Mouse (Mus musculus) midbrain, embryonic 14.5 days (tissue): ENCODE measurements around the gene S100b. TPM values are rescaled to one million over a fixed set of nuclear protein-coding genes. Genes with fewer than 3 reads are reported as not detected.

Experiments used
- ATAC-seq: fragments of 200-750 bp; cut with Nextera tagmentation; 2 replicates; pipeline ENCODE4 v1.8.0; 2017; ENCODE audit warnings: moderate number of reproducible peaks, moderate library complexity; ENCODE audit not compliant: low FRiP score, low TSS enrichment
- DNase-seq: peaks from one replicate; pipeline ENCODE4 v3.0.0-alpha.2; 2015
- H3K27ac ChIP-seq: fragments of 300-500 bp; sonication (generic); replicated peaks from 2 replicates; pipeline ENCODE4 v1.5.1; 2014; ENCODE audit warnings: mild to moderate bottlenecking, low read depth, low read length, moderate library complexity
- H3K27me3 ChIP-seq: fragments of 300-500 bp; sonication (generic); 2 replicates; pipeline ENCODE4 v1.6.1; 2014; ENCODE audit warnings: low read length, control low read depth, mixed read lengths; ENCODE audit not compliant: control insufficient read depth, insufficient read depth
- H3K36me3 ChIP-seq: fragments of 300-500 bp; sonication (generic); 2 replicates; pipeline ENCODE4 v1.6.1; 2014; ENCODE audit warnings: low read length, control low read depth; ENCODE audit not compliant: control insufficient read depth, insufficient read depth
- H3K4me1 ChIP-seq: fragments of 300-500 bp; sonication (generic); 2 replicates; pipeline ENCODE4 v1.6.1; 2014; ENCODE audit warnings: mild to moderate bottlenecking, antibody characterized with exemption, low read length, control low read depth; ENCODE audit not compliant: control insufficient read depth, insufficient read depth
- H3K4me2 ChIP-seq: fragments of 300-500 bp; sonication (generic); 2 replicates; pipeline ENCODE4 v1.6.1; 2014; ENCODE audit warnings: mild to moderate bottlenecking, low read length, moderate library complexity
- H3K4me3 ChIP-seq: fragments of 300-500 bp; sonication (generic); replicated peaks from 2 replicates; pipeline ENCODE4 v1.5.1; 2014; ENCODE audit warnings: low read depth, low read length
- H3K9ac ChIP-seq: fragments of 300-500 bp; sonication (generic); replicated peaks from 2 replicates; pipeline ENCODE4 v1.6.1; 2014; ENCODE audit warnings: mild to moderate bottlenecking, low read length, moderate library complexity
- H3K9me3 ChIP-seq: fragments of 300-500 bp; sonication (generic); 2 replicates; pipeline ENCODE4 v1.6.1; 2016; ENCODE audit warnings: low read length, control low read depth, mixed read lengths; ENCODE audit not compliant: control insufficient read depth
- WGBS: fragments of 180-500 bp; shearing (Covaris S2); extraction: QIAGEN DNeasy Blood & Tissue Kit; methylation state at CpG from one replicate; pipeline ENCODE4 v1.1.7; 2014; 5-methylcytosine and 5-hydroxymethylcytosine counted together
- polyA plus RNA-seq: library from polyadenylated mRNA; unstranded; fragments of >200 nt; fragmentation: Nextera tagmentation; extraction: Ambion mirVana; gene quantifications from 2 replicates; pipeline ENCODE4 v1.2.1, GENCODE M21; 2014

The S100b gene
- polyA plus RNA-seq, 1 experiment from 2014 or later = 1.1 TPM

DNA sequence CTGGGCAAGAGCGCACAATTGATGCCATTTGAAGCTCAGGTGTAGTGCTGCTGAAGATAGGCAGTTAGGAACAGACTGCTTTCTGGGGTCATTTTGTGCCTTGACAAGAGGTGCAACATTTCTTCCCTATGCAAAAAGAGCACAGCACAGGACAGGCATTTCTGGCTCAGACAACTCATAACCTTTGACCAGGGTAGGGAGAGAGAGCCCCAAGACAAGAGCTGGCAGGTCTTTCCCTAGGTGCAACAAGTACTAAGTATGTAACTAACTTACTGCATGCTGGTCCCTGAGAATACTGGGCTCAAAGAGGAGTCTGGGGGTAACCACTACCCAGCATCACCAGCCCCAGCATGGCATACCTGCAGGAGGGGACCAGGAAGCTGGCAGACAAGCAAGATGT is 574 bp upstream of the S100b start:
- H3K9ac ChIP-seq = no peak overlapping the region
- no peaks in the 10 kb centered on the region for H3K9me3 ChIP-seq
- H3K4me3 ChIP-seq = no peak overlapping the region
- no peak for DNase-seq
- no peaks in the 10 kb centered on the region for H3K27me3 ChIP-seq
- WGBS = 100% methylated on average over 1 of the region's 1 CpGs
- H3K4me1 ChIP-seq = no peaks in the 10 kb centered on the region
- no peak overlapping the region for H3K4me2 ChIP-seq
- no peaks in the 10 kb centered on the region for H3K36me3 ChIP-seq
- no peak overlapping the region for H3K27ac ChIP-seq
- no peak for ATAC-seq

DNA sequence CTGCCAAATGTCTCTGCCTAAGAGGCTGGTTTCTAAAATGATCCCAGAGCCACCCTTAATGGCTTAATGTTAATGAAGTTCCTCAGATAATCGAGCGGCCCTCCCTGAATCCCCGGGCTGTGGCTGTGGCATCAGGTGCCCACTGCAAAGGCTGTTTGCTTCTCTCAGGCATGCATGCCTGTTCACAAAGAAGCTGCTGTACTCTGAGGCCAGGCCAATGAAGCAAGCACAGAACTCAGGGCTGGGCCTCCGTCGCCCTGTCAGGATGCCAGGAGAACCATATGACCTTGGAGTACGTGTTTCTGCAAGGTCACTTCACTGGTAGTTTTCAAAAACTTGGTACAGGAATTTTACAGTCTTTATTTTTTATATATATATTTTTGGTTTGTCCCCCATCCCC is 2.0 kb downstream of the S100b start:
- 65% methylated on average over 6 of the region's 6 CpGs for WGBS
- Histone ChIP-seq H3K4me1 (no peaks in the 10 kb centered on the region), H3K36me3 (no peaks in the 10 kb centered on the region), H3K9ac (no peak overlapping the region), H3K27ac (no peak overlapping the region), H3K4me3 (no peak overlapping the region), H3K27me3 (no peaks in the 10 kb centered on the region), H3K4me2 (no peak overlapping the region), H3K9me3 (no peaks in the 10 kb centered on the region)
- ATAC-seq = no peak
- no peak for DNase-seq

DNA sequence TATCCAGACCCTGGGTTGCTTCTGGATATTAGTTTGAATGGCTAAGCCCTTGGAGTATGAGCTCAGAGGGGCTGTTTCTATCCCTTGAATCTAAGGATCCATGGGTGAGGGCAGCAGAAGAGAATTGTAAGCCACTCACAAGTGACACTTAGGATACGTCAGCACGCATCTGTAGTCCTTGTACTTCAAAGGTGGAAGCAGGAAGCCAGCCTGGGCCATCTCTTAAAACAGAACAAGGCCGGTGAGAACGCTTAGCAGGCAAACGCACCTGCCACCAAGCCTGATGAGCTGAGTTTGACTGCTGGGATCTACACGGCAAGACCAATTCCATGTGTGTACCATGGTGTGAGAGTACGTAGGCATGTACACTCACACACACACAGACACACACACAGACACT is 3.6 kb downstream of the S100b start:
- Histone ChIP-seq H3K4me1 (no peaks in the 10 kb centered on the region), H3K27ac (no peak overlapping the region), H3K9ac (no peak overlapping the region), H3K4me2 (no peak overlapping the region), H3K36me3 (peaks cover 3% of the 10 kb centered on the region; the same call in 1 of the 2 replicates), H3K4me3 (no peak overlapping the region), H3K9me3 (no peaks in the 10 kb centered on the region), H3K27me3 (no peaks in the 10 kb centered on the region)
- ATAC-seq = no peak
- 97% methylated on average over 7 of the region's 7 CpGs for WGBS
- no peak for DNase-seq

DNA sequence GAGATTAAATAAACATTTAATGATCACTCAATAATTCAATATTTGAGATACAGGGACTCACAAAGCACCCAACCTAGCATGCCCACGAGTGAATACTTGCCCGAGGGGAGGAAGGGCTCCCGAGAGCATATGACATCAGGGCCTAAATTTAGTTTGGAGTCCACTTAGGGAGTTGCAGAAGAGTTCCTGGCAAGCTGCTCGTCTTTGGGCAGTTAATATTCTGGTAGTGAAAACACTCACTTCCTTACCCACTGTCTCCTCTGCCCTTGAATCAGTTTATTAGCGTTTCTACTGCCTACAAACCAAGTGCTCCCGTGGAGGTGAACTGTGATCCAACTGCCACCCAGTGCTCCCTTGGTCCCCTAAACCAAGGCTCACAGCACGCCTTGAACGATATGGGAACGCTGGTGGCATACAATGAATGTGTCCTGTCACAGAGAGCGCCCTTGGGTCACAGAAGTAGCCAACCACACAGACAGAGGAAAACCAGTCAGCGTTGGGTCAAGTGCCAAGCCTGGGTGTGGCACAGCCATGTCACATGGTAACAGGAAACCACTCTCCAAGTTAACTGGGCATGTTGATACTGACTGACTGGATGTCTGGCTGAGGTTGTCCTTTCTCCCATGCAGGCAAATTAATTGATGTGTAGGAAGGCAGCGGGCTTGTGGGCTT is 4.2 kb downstream of the S100b start:
- Histone ChIP-seq H3K9ac (no peak overlapping the region), H3K27me3 (no peaks in the 10 kb centered on the region), H3K9me3 (no peaks in the 10 kb centered on the region), H3K36me3 (peaks cover 7% of the 10 kb centered on the region; the same call in 1 of the 2 replicates), H3K27ac (no peak overlapping the region), H3K4me1 (no peaks in the 10 kb centered on the region), H3K4me2 (no peak overlapping the region), H3K4me3 (no peak overlapping the region)
- DNase-seq (no peak), ATAC-seq (no peak)
- 88% methylated on average over 12 of the region's 12 CpGs for WGBS

DNA sequence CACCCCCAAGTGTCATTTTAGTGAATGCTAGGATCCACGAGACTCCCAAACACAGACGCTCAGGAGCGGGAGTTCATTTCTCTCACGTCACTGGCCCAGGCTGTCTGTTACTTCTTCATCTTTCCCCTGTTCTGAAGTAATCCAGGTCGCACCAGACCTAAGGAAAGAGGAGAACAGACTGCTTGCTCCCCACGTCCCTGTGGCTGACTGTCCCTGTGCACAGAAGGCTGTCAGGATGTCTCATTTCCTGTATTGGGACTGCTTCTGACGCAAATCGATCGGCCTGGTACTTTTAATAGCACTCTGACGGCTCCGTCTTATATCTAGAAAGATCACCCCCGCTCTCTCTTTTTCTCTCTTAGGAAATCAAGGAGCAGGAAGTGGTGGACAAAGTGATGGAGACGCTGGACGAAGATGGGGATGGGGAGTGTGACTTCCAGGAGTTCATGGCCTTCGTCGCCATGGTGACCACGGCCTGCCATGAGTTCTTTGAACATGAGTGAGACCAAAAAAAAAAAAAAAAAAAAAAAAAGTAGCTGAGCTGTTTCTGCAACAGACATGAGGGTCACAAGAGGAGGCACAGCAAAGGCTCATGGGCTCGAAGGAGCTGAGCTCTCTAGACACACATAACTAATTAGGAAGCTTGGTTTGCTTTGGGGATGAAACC is 6.0 kb downstream of the S100b start:
- Histone ChIP-seq H3K4me1 (no peaks in the 10 kb centered on the region), H3K27ac (no peak overlapping the region), H3K4me2 (no peak overlapping the region), H3K36me3 (peaks cover 17% of the 10 kb centered on the region), H3K27me3 (no peaks in the 10 kb centered on the region), H3K4me3 (no peak overlapping the region), H3K9ac (no peak overlapping the region), H3K9me3 (no peaks in the 10 kb centered on the region)
- ATAC-seq = no peak
- DNase-seq = peak; percentile 21
- 73% methylated on average over 18 of the region's 18 CpGs for WGBS

DNA sequence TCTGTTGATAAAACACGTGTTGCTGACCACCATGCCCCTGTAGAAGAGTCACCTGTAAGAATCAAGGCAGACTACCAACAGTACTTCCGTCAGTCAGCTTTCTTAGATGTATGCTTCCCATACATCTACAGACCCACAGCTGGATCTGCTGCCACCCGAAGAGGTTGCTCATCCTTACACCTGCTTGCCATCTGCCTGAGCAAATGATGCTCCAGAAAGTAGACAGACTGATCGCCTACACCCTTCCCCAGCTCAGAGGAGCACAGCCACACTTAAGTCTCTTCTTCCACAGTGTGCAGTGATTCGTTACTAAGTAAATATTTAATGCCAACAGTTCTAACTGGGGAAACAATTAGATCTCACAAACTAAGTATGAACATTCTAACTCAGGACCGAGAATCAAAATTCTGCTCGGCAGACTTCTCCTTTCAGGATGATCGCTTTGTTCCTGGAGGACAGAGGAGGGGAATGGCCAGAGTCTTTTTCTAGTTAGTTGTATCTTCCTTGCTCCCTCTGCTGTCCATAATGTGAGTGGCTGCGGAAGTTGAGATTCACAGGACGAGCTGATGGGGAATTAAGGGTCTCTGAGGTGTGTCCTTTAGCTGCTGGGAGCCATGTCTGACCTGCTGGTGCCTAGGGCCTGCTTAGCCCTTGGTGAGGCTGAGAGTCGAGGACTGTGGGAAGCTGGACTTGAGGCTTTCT is 6.9 kb downstream of the S100b start:
- Histone ChIP-seq H3K4me3 (no peak overlapping the region), H3K9me3 (no peaks in the 10 kb centered on the region), H3K36me3 (peaks cover 25% of the 10 kb centered on the region), H3K4me1 (no peaks in the 10 kb centered on the region), H3K4me2 (no peak overlapping the region), H3K27me3 (no peaks in the 10 kb centered on the region), H3K9ac (no peak overlapping the region), H3K27ac (no peak overlapping the region; the same call in 1 of the 2 replicates)
- 58% methylated on average over 11 of the region's 11 CpGs for WGBS
- ATAC-seq (no peak), DNase-seq (peak; percentile 73)

DNA sequence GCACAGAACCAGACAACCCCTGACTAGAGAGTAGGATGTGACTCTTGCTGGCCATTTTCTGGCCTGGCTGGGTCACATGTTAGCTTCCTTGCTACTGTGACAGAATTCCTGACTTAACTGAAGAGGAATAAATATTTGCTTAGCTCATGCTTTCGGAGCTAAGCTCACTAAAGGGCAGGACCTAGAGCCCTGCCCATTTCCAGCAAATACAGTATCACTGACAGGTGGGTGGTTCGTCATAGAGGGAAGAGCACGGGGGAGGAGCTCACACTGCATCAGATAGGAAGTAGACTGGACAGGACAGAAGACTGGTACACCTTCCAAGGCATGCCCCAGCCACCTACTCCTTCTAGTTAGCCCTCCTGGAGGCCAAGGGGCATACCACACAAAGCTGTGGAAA is 7.8 kb downstream of the S100b start:
- H3K9me3 ChIP-seq = no peaks in the 10 kb centered on the region
- H3K27ac ChIP-seq = no peak overlapping the region
- DNase-seq = no peak
- H3K4me2 ChIP-seq = no peak overlapping the region
- 80% methylated on average over 3 of the region's 3 CpGs for WGBS
- H3K27me3 ChIP-seq = no peaks in the 10 kb centered on the region
- no peak overlapping the region for H3K9ac ChIP-seq
- no peak for ATAC-seq
- H3K4me1 ChIP-seq = no peaks in the 10 kb centered on the region
- H3K36me3 ChIP-seq = peaks cover 35% of the 10 kb centered on the region
- H3K4me3 ChIP-seq = no peak overlapping the region

DNA sequence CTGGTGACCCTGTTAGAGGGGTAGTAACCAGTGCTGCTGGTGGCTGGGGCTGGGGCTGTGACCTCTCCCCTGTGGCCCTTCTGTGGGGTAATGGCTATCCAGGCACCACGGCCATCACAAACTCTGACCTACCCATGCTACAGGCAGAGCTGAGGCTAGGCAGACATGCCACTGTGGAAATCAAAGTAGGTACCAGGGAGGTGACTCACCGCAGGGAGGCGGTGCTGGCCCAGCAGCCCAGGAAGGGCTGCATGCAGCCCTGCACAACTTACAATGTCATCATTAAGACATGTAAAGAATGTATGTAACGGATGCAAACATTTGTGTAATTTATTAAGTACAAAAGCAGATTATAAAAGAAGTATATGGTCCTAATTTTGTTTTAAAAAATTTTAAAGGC is 8.8 kb downstream of the S100b start:
- H3K27me3 ChIP-seq = no peaks in the 10 kb centered on the region
- no peak overlapping the region for H3K4me2 ChIP-seq
- H3K27ac ChIP-seq = no peak overlapping the region
- no peak overlapping the region for H3K4me3 ChIP-seq
- 70% methylated on average over 4 of the region's 4 CpGs for WGBS
- no peak for DNase-seq
- no peak for ATAC-seq
- no peaks in the 10 kb centered on the region for H3K4me1 ChIP-seq
- H3K36me3 ChIP-seq = peaks cover 42% of the 10 kb centered on the region
- no peak overlapping the region for H3K9ac ChIP-seq
- no peaks in the 10 kb centered on the region for H3K9me3 ChIP-seq
